26 mouse cellular contexts compared by ENCODE assay signal in the genomic region with DNA sequence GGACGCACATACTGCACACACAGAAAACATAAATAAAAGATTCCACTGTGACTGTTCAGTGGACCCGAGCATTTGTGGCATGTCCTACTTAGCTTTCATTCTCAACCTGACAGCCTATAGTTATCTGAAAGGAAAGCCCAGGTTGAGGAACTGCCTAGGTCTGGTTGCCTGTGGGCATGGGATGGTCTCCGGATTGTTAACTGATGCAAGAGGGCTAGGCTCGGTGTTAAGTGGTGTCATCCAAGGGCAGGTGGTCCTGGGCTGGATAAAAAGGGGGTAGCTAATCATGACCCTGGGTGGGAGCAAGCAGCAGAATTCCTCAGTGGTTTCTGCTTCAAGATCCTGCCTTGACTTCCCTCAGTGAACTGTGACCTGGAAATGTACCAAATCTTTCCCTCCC. TPM values are rescaled to one million over a fixed set of nuclear protein-coding genes. Genes with fewer than 3 reads are reported as not detected.
DNase-seq lines count a peak whose midpoint lies in the region; ATAC-seq and TF ChIP-seq lines count a peak whose summit lies in the region.
"Had no signal": no experiment of that assay in that cellular context is flagged by ENCODE, and none has a peak within 500 bp of the region (broad histone marks: within the 10 kb centered on the region; RNA-seq: fewer than 3 reads in every experiment).

No protein-coding gene starts in this region.

- 86% methylated on average over 4 of the region's 4 CpGs for WGBS in forebrain, embryonic 16.5 days

- H3K9me3 ChIP-seq in ES-Bruce4 (replicated peaks; ENCODE audit: control insufficient read depth, insufficient read depth, low read length, poor library complexity, severe bottlenecking) = no peaks in the 10 kb centered on the region
- H3K9me3 ChIP-seq in forebrain, embryonic 16.5 days (ENCODE audit: control insufficient read depth, low read length) = no peaks in the 10 kb centered on the region
- H3K9me3 ChIP-seq: embryonic facial prominence, embryonic 13.5 days; embryonic facial prominence, embryonic 15.5 days; forebrain, embryonic 10.5 days; forebrain, embryonic 12.5 days; G1E had no signal

- TF ChIP-seq CTCF in ES-Bruce4 (IDR thresholded peaks at IDR 0.05; ENCODE audit: low read depth, low read length) = no peak

- peaks cover 10% of the 10 kb centered on the region for H3K4me1 ChIP-seq in ES-Bruce4 (ENCODE audit: control insufficient read depth, insufficient read depth, low read length)
- H3K4me1 ChIP-seq in forebrain, embryonic 16.5 days (replicated peaks; ENCODE audit: control insufficient read depth, insufficient read depth, low read length) = no peaks in the 10 kb centered on the region
- H3K4me1 ChIP-seq: forebrain, embryonic 10.5 days; forebrain, embryonic 12.5 days had no signal

- peaks cover 2% of the 10 kb centered on the region; the same call in 1 of the 2 replicates for H3K36me3 ChIP-seq in ES-Bruce4 (ENCODE audit: control insufficient read depth, insufficient read depth, low read length, poor library complexity, severe bottlenecking)
- no peaks in the 10 kb centered on the region for H3K36me3 ChIP-seq in forebrain, embryonic 16.5 days (ENCODE audit: control insufficient read depth, insufficient read depth)
- H3K36me3 ChIP-seq: embryonic facial prominence, embryonic 13.5 days; embryonic facial prominence, embryonic 15.5 days; forebrain, embryonic 10.5 days; forebrain, embryonic 12.5 days; G1E had no signal

- peak overlapping the region; percentile 75 for H3K9ac ChIP-seq in ES-Bruce4 (ENCODE audit: low read depth, poor library complexity, severe bottlenecking)
- no peak overlapping the region for H3K9ac ChIP-seq in forebrain, embryonic 16.5 days (replicated peaks; ENCODE audit: low read depth, low read length)
- H3K9ac ChIP-seq: embryonic facial prominence, embryonic 13.5 days; embryonic facial prominence, embryonic 15.5 days; forebrain, embryonic 12.5 days; forebrain, postnatal 0 days had no signal

- H3K4me3 ChIP-seq in ES-Bruce4 (ENCODE audit: low read depth, low read length) = no peak overlapping the region
- H3K4me3 ChIP-seq in forebrain, embryonic 16.5 days (replicated peaks; ENCODE audit: low read length) = no peak overlapping the region
- H3K4me3 ChIP-seq: embryonic facial prominence, embryonic 13.5 days; embryonic facial prominence, embryonic 15.5 days; erythroblast, embryonic 14.5 days; forebrain, embryonic 10.5 days; forebrain, embryonic 12.5 days had no signal

- peak; percentile 69 for DNase-seq in ES-CJ7 (ENCODE audit: low read depth, low spot score)
- peak; percentile 46 for DNase-seq in R1 (ENCODE audit: low read depth, low spot score)
- peak; percentile 76 for DNase-seq in ZHBTc4 (ENCODE audit: low read depth, low spot score)
- DNase-seq in lung, adult 18-20 months = no peak
- no peak for DNase-seq in ovary, adult 18-20 months (ENCODE audit: low spot score)
- DNase-seq: adrenal gland, adult 2 months; adrenal gland, postnatal 10 days; adrenal gland, postnatal 25 days; cerebellum, adult 11 months; cerebellum, adult 18-20 months; cerebellum, adult 8-10 months; cerebellum, adult 9-11 months; cerebellum, postnatal 14 days; cerebellum, postnatal 36 days; embryo, embryonic 11 days; forebrain, postnatal 0 days had no signal

- H3K27ac ChIP-seq in ES-Bruce4 (ENCODE audit: insufficient read depth, low read length) = peak overlapping the region; percentile 90
- no peak overlapping the region for H3K27ac ChIP-seq in forebrain, embryonic 16.5 days (ENCODE audit: low read length)
- H3K27ac ChIP-seq: embryonic facial prominence, embryonic 13.5 days; embryonic facial prominence, embryonic 15.5 days; forebrain, embryonic 10.5 days; forebrain, embryonic 12.5 days had no signal

- no peak overlapping the region for H3K4me2 ChIP-seq in forebrain, embryonic 16.5 days (ENCODE audit: low read length)
- H3K4me2 ChIP-seq: embryonic facial prominence, embryonic 13.5 days; embryonic facial prominence, embryonic 15.5 days; forebrain, embryonic 12.5 days had no signal

- no peak for TF ChIP-seq POLR2A in ES-Bruce4 (IDR thresholded peaks at IDR 0.05; ENCODE audit: insufficient read depth, low read length)

- peak; percentile 82 for TF ChIP-seq EP300 in ES-Bruce4 (IDR thresholded peaks at IDR 0.05; ENCODE audit: insufficient read depth, low read depth, low read length)

- H3K27me3 ChIP-seq in ES-Bruce4 (ENCODE audit: control insufficient read depth, insufficient read depth, low read length, poor library complexity, severe bottlenecking) = no peaks in the 10 kb centered on the region
- no peaks in the 10 kb centered on the region for H3K27me3 ChIP-seq in forebrain, embryonic 16.5 days (replicated peaks; ENCODE audit: control insufficient read depth, insufficient read depth, low read length)
- H3K27me3 ChIP-seq: embryonic facial prominence, embryonic 13.5 days; embryonic facial prominence, embryonic 15.5 days; forebrain, embryonic 12.5 days had no signal

- ATAC-seq in forebrain, embryonic 16.5 days = no peak
- ATAC-seq: forebrain, embryonic 14.5 days; forebrain, postnatal 0 days; Patski had no signal

RNA-seq across cellular contexts. Expression of a gene that starts 17.8 kb away (rescaled TPM):
- polyA plus RNA-seq in ES-Bruce4 (2011; ENCODE audit: insufficient read depth, insufficient read length, low read depth, missing spikeins) = 95.7 and 98.2 TPM in 2 replicates
- polyA plus RNA-seq in forebrain, embryonic 16.5 days (2015; fragmentation: Nextera tagmentation; extraction: Ambion mirVana) = 4.3 and 5.3 TPM in 2 replicates

Comparison
In these comparisons a context has a peak if more than half of its experiments do, and no peak if none do; other contexts are left out.
1. DNase-seq: peak in ES-CJ7 (single experiment), R1 (single experiment) and ZHBTc4 (single experiment); none in lung, adult 18-20 months (0 of 2) and ovary, adult 18-20 months (single experiment).
2. RNA of a gene that starts 17.8 kb away (polyA plus RNA-seq): 95.7 to 98.2 TPM in ES-Bruce4; 4.3 to 5.3 TPM in forebrain, embryonic 16.5 days; every median in the first group is over 10 times any median in the second.